Mouse (Mus musculus): ENCODE results near the gene Epn2. TPM values are rescaled to one million over a fixed set of nuclear protein-coding genes. Genes with fewer than 3 reads are reported as not detected.

Gene Epn2
- polyA plus RNA-seq (2014; fragmentation: Illumina TruSeq; extraction: RNeasy Lipid Tissue Mini Kit (QIAGEN cat#74804); ENCODE audit: insufficient read depth, low read depth, low replicate concordance): 35.6 TPM

GRCm38 (mm10) chr11:61578983-61579877, at the start of gene Epn2:
Gene Epn2 (minus strand): TSS chr11:61579687.

GRCm38 (mm10) chr11:61504713-61505257, 74.7 kb downstream of the Epn2 start, which contains the start of gene B9d1:
Gene B9d1 (plus strand): TSS chr11:61505144.

GRCm38 (mm10) chr11:61494129-61494997, 85.1 kb downstream of the Epn2 start, which contains the start of gene Mapk7:
Gene Mapk7 (minus strand): TSS chr11:61494406.

GRCm38 (mm10) chr11:61484613-61485540, 94.6 kb downstream of the Epn2 start, which contains the start of gene Mfap4:
Gene Mfap4 (plus strand): TSS chr11:61485431.

Other genes starting within 250 kb of the Epn2 start
- 0.24 TPM for gene Slc47a2, start 236.8 kb downstream of the Epn2 start, polyA plus RNA-seq (2014; fragmentation: Illumina TruSeq; extraction: RNeasy Lipid Tissue Mini Kit (QIAGEN cat#74804); ENCODE audit: insufficient read depth, low read depth, low replicate concordance)
- gene Slc47a1, start 201.3 kb downstream of the Epn2 start, polyA plus RNA-seq (2014; fragmentation: Illumina TruSeq; extraction: RNeasy Lipid Tissue Mini Kit (QIAGEN cat#74804); ENCODE audit: insufficient read depth, low read depth, low replicate concordance): 1.9 TPM
- 0.14 TPM for gene Rnf112, start 125.6 kb downstream of the Epn2 start, polyA plus RNA-seq (2014; fragmentation: Illumina TruSeq; extraction: RNeasy Lipid Tissue Mini Kit (QIAGEN cat#74804); ENCODE audit: insufficient read depth, low read depth, low replicate concordance)
- gene Mfap4, start 94.3 kb downstream of the Epn2 start, polyA plus RNA-seq (2014; fragmentation: Illumina TruSeq; extraction: RNeasy Lipid Tissue Mini Kit (QIAGEN cat#74804); ENCODE audit: insufficient read depth, low read depth, low replicate concordance): 308 TPM
- gene Mapk7, start 85.3 kb downstream of the Epn2 start, polyA plus RNA-seq (2014; fragmentation: Illumina TruSeq; extraction: RNeasy Lipid Tissue Mini Kit (QIAGEN cat#74804); ENCODE audit: insufficient read depth, low read depth, low replicate concordance): 10.6 TPM
- 26.6 TPM for gene B9d1, start 74.5 kb downstream of the Epn2 start, polyA plus RNA-seq (2014; fragmentation: Illumina TruSeq; extraction: RNeasy Lipid Tissue Mini Kit (QIAGEN cat#74804); ENCODE audit: insufficient read depth, low read depth, low replicate concordance)
- 96.8 TPM for gene Grap, start 73.6 kb upstream of the Epn2 start, polyA plus RNA-seq (2014; fragmentation: Illumina TruSeq; extraction: RNeasy Lipid Tissue Mini Kit (QIAGEN cat#74804); ENCODE audit: insufficient read depth, low read depth, low replicate concordance)
- gene Fam83g, start 104.4 kb upstream of the Epn2 start, polyA plus RNA-seq (2014; fragmentation: Illumina TruSeq; extraction: RNeasy Lipid Tissue Mini Kit (QIAGEN cat#74804); ENCODE audit: insufficient read depth, low read depth, low replicate concordance): 1.1 TPM
- gene Slc5a10, start 141.1 kb upstream of the Epn2 start, polyA plus RNA-seq (2014; fragmentation: Illumina TruSeq; extraction: RNeasy Lipid Tissue Mini Kit (QIAGEN cat#74804); ENCODE audit: insufficient read depth, low read depth, low replicate concordance): not detected
- gene Prpsap2, start 182.4 kb upstream of the Epn2 start, polyA plus RNA-seq (2014; fragmentation: Illumina TruSeq; extraction: RNeasy Lipid Tissue Mini Kit (QIAGEN cat#74804); ENCODE audit: insufficient read depth, low read depth, low replicate concordance): 20.0 TPM